Mouse (Mus musculus): Measurements from ENCODE around the gene Cct3. TPM values are rescaled to one million over a fixed set of nuclear protein-coding genes. Genes with fewer than 3 reads are reported as not detected.
"Not testable (repeated sequence)": the region's sequence is repeated elsewhere in the genome, so short reads cannot be mapped to it uniquely, and the experiment has no call there.

Cct3 gene
- polyA plus RNA-seq, 1 experiment from 2014 or later: 496 TPM

GRCm38 (mm10) chr3:88366830-88367428, 70.0 kb downstream of the Cct3 start:
- peak overlapping the region; percentile 31 for H3K4me3 ChIP-seq
- H3K4me2 ChIP-seq: peak overlapping the region; percentile 48
- peak overlapping the region; percentile 82 for H3K27ac ChIP-seq (replicated peaks)
- H3K27me3 ChIP-seq: peaks cover 20% of the 10 kb centered on the region
- peaks cover 11% of the 10 kb centered on the region for H3K36me3 ChIP-seq
- 3% methylated on average over 22 of the region's 22 CpGs for WGBS
- peak; percentile 87 for ATAC-seq (ENCODE audit: low read depth)
- peak overlapping the region; percentile 60 for H3K9ac ChIP-seq
- H3K4me1 ChIP-seq (replicated peaks); H3K9me3 ChIP-seq: not testable (repeated sequence)

DNA sequence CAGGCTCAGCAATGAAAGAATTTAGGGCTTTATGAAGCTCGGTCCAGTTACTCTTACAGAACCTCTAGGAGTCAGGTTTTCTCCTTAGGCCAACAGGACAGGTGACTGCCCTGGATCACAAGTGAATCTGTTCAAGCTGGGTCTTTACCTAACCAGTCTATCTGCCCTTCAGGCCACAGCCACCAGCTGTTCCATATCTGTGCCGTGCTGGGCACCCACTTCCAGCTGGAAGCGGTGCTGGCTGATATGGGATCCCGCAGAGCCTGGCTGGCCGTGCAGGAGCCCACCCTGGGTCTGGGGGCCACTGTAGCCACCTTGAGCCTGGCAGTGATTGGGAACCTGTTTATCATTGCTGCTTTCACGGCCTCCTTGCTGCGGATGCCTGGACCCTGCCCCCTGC, 70.6 kb downstream of the Cct3 start:
- not testable (repeated sequence) for H3K4me1 ChIP-seq (replicated peaks); H3K9me3 ChIP-seq; H3K4me3 ChIP-seq; H3K4me2 ChIP-seq; H3K9ac ChIP-seq; H3K36me3 ChIP-seq; H3K27ac ChIP-seq (replicated peaks)
- H3K27me3 ChIP-seq: peaks cover 20% of the 10 kb centered on the region
- ATAC-seq (ENCODE audit: low read depth): peak; percentile 33; the same call in 1 of the 2 replicates
- WGBS: 51% methylated on average over 3 of the region's 7 CpGs

- WGBS: 92% methylated on average over 7 of the region's 7 CpGs
- not testable (repeated sequence) for H3K4me3 ChIP-seq; H3K9me3 ChIP-seq; H3K36me3 ChIP-seq; H3K4me1 ChIP-seq (replicated peaks); H3K27ac ChIP-seq (replicated peaks); ATAC-seq (ENCODE audit: low read depth); H3K9ac ChIP-seq; H3K4me2 ChIP-seq
- H3K27me3 ChIP-seq: peaks cover 20% of the 10 kb centered on the region
Measured at GRCm38 (mm10) chr3:88368511-88368910, 71.6 kb downstream of the Cct3 start.

Other genes starting within 250 kb of the Cct3 start
- gene Naxe, start 238.6 kb upstream of the Cct3 start, polyA plus RNA-seq (2015; fragmentation: Nextera tagmentation; extraction: Ambion mirVana): 169 and 175 TPM in 2 replicates
- gene Ttc24, start 218.8 kb upstream of the Cct3 start, polyA plus RNA-seq (2015; fragmentation: Nextera tagmentation; extraction: Ambion mirVana): not detected in 2 replicates
- 3.0 and 3.8 TPM in 2 replicates for gene Iqgap3, start 215.1 kb upstream of the Cct3 start, polyA plus RNA-seq (2015; fragmentation: Nextera tagmentation; extraction: Ambion mirVana)
- 15.9 and 19.4 TPM in 2 replicates for gene Mef2d, start 154.7 kb upstream of the Cct3 start, polyA plus RNA-seq (2015; fragmentation: Nextera tagmentation; extraction: Ambion mirVana)
- gene Rhbg, start 42.4 kb upstream of the Cct3 start, polyA plus RNA-seq (2015; fragmentation: Nextera tagmentation; extraction: Ambion mirVana): 0.15 and 0.67 TPM in 2 replicates
- 0.23 and 0.33 TPM in 2 replicates for gene Gm38392, start 9.9 kb upstream of the Cct3 start, polyA plus RNA-seq (2015; fragmentation: Nextera tagmentation; extraction: Ambion mirVana)
- gene Tsacc, start 117 bp upstream of the Cct3 start, polyA plus RNA-seq (2015; fragmentation: Nextera tagmentation; extraction: Ambion mirVana): 8.5 and 12.5 TPM in 2 replicates
- 99.6 and 112 TPM in 2 replicates for gene Glmp, start 27.9 kb downstream of the Cct3 start, polyA plus RNA-seq (2015; fragmentation: Nextera tagmentation; extraction: Ambion mirVana)
- 1.5 and 1.7 TPM in 2 replicates for gene Tmem79, start 39.0 kb downstream of the Cct3 start, polyA plus RNA-seq (2015; fragmentation: Nextera tagmentation; extraction: Ambion mirVana)
- gene Smg5, start 39.1 kb downstream of the Cct3 start, polyA plus RNA-seq (2015; fragmentation: Nextera tagmentation; extraction: Ambion mirVana): 57.2 and 66.1 TPM in 2 replicates
- 3.4 and 5.3 TPM in 2 replicates for gene Paqr6, start 67.5 kb downstream of the Cct3 start, polyA plus RNA-seq (2015; fragmentation: Nextera tagmentation; extraction: Ambion mirVana)
- not detected in 2 replicates for gene Bglap3, start 75.6 kb downstream of the Cct3 start, polyA plus RNA-seq (2015; fragmentation: Nextera tagmentation; extraction: Ambion mirVana)
- not detected in 2 replicates for gene Bglap2, start 81.6 kb downstream of the Cct3 start, polyA plus RNA-seq (2015; fragmentation: Nextera tagmentation; extraction: Ambion mirVana)
- gene Bglap, start 87.3 kb downstream of the Cct3 start, polyA plus RNA-seq (2015; fragmentation: Nextera tagmentation; extraction: Ambion mirVana): not detected in 2 replicates
- gene Pmf1, start 113.2 kb downstream of the Cct3 start, polyA plus RNA-seq (2015; fragmentation: Nextera tagmentation; extraction: Ambion mirVana): 31.6 and 33.5 TPM in 2 replicates
- gene Slc25a44, start 128.0 kb downstream of the Cct3 start, polyA plus RNA-seq (2015; fragmentation: Nextera tagmentation; extraction: Ambion mirVana): 30.4 and 31.1 TPM in 2 replicates
- gene Sema4a, start 164.1 kb downstream of the Cct3 start, polyA plus RNA-seq (2015; fragmentation: Nextera tagmentation; extraction: Ambion mirVana): 19.7 and 21.8 TPM in 2 replicates
- gene Lmna, start 212.8 kb downstream of the Cct3 start, polyA plus RNA-seq (2015; fragmentation: Nextera tagmentation; extraction: Ambion mirVana): 41.9 and 45.3 TPM in 2 replicates
- 32.5 and 33.7 TPM in 2 replicates for gene Mex3a, start 235.3 kb downstream of the Cct3 start, polyA plus RNA-seq (2015; fragmentation: Nextera tagmentation; extraction: Ambion mirVana)